Mouse (Mus musculus) embryonic facial prominence, embryonic 15.5 days (tissue): Measurements from ENCODE around the gene Alg9. TPM values are rescaled to one million over a fixed set of nuclear protein-coding genes. Genes with fewer than 3 reads are reported as not detected.

Experiments used
- ATAC-seq: fragments of 200-750 bp; cut with Nextera tagmentation; 2 replicates; pipeline ENCODE4 v1.8.0; 2017; ENCODE audit warnings: low read depth, moderate TSS enrichment; ENCODE audit not compliant: insufficient number of reproducible peaks, low FRiP score, low TSS enrichment
- H3K27ac ChIP-seq: fragments of 300-500 bp; sonication (generic); replicated peaks from 2 replicates; pipeline ENCODE4 v1.5.1; 2015; ENCODE audit warnings: mild to moderate bottlenecking, inconsistent platforms
- H3K27me3 ChIP-seq: fragments of 300-500 bp; sonication (generic); 2 replicates; pipeline ENCODE4 v1.6.1; 2015; ENCODE audit warnings: inconsistent platforms
- H3K36me3 ChIP-seq: fragments of 300-500 bp; sonication (generic); 2 replicates; pipeline ENCODE4 v1.6.1; 2015; ENCODE audit warnings: mild to moderate bottlenecking, inconsistent platforms
- H3K4me1 ChIP-seq: fragments of 300-500 bp; sonication (generic); 2 replicates; pipeline ENCODE4 v1.6.1; 2015; ENCODE audit warnings: inconsistent platforms
- H3K4me2 ChIP-seq: fragments of 300-500 bp; sonication (generic); replicated peaks from 2 replicates; pipeline ENCODE4 v1.6.1; 2015; ENCODE audit warnings: mild to moderate bottlenecking, inconsistent platforms
- H3K4me3 ChIP-seq: fragments of 300-500 bp; sonication (generic); replicated peaks from 2 replicates; pipeline ENCODE4 v1.5.1; 2015; ENCODE audit warnings: mild to moderate bottlenecking, inconsistent platforms
- H3K9ac ChIP-seq: fragments of 300-500 bp; sonication (generic); 2 replicates; pipeline ENCODE4 v1.6.1; 2015; ENCODE audit warnings: inconsistent platforms
- H3K9me3 ChIP-seq: fragments of 300-500 bp; sonication (generic); replicated peaks from 2 replicates; pipeline ENCODE4 v1.6.1; 2016; ENCODE audit warnings: inconsistent platforms
- WGBS: fragments of 180-500 bp; shearing (Covaris S2); methylation state at CpG from one replicate; pipeline ENCODE4 v1.1.7; 2015; 5-methylcytosine and 5-hydroxymethylcytosine counted together
- polyA plus RNA-seq: library from polyadenylated mRNA; unstranded; fragments of >200 nt; fragmentation: Nextera tagmentation; extraction: Ambion mirVana; gene quantifications from 2 replicates; pipeline ENCODE4 v1.2.1, GENCODE M21; 2015

The Alg9 gene
- 33.9 and 35.2 TPM in 2 replicates for polyA plus RNA-seq

DNA sequence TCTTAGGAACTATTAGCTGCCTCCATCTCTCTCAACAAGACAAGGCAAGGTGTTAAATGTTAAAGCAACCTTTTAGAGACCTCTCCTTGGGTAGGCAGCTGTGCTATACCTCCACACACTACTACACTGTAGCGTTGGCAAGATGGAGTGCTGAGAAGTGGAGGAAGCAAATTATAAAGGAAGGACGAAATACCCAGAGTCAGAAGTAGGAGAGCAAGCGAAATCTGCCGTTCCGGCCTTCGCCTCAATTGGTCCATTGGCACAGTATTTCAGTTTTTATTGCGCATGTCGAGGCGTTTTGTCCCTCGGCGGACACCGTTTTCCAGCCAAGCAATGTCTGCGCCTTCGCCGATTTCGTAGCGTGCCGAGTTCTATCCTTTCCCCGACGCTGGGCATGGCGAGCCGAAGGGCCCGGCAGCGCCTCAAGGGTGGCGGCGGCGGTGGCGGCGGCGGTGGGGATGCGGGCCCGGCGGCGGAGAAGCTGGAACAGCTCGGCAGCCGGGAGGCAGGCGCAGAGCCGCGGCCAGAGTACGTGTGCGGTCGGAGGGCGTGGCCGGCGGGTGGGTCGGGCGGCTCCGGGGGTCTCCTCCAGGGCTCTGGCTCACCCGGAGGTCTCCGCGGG lies at the start of gene Alg9, which contains the start of gene 1110032A03Rik:
Alg9 (plus strand) TSS at position 29 of the 622 bp plus-strand sequence.
1110032A03Rik (minus strand) TSS at position 530 of the 622 bp plus-strand sequence.
- Histone ChIP-seq H3K27ac (peak within 1 kb of the TSS; percentile 87), H3K4me1 (peaks cover 18% of the 10 kb centered on the region), H3K4me3 (peak within 1 kb of the TSS; percentile 73), H3K4me2 (peak within 1 kb of the TSS; percentile 71), H3K9me3 (no peaks in the 10 kb centered on the region), H3K9ac (peak within 1 kb of the TSS; percentile 69), H3K27me3 (no peaks in the 10 kb centered on the region), H3K36me3 (peaks cover 18% of the 10 kb centered on the region)
- 0% methylated on average over 48 of the region's 51 CpGs for WGBS
- ATAC-seq, result peak; percentile 79

DNA sequence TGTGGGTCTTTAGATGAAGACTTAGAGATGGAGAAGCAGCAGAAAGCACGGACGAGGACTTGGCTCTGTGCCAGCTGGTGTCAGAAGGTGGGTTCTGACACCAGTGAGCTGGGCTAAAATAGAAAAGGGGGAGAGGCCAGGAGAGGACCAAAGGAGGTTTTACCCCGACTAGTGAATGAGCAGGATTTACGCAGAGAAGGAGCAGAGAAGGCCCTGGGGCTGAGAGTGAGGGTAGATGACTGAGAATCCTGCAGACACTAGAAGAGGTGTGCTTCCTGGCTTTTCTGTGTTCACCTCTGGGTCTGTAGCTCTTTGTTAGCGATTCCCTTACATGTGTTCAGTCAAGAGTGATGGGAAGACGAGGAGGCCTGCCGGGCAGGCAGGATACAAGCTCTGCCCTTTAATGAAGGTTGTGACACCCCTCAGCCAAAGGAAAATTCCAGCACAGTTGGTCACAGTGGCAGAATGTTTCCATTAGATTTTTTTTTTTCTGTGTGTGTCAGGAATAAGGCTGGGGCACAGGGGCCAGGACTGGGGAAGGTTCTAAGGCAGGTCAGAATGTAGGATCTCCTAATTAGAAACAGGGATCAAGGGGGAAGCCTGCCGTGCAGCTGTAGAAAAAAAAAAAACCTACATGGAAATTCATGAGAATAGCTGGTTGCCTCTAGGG lies 48.8 kb upstream of the Alg9 start:
- no peaks in the 10 kb centered on the region for H3K9me3 ChIP-seq
- H3K27me3 ChIP-seq, result no peaks in the 10 kb centered on the region
- 21% methylated on average over 8 of the region's 8 CpGs for WGBS
- H3K4me2 ChIP-seq, result peak overlapping the region; percentile 82
- no peak overlapping the region for H3K9ac ChIP-seq
- H3K4me3 ChIP-seq, result peak overlapping the region; percentile 64
- peak overlapping the region; percentile 74 for H3K27ac ChIP-seq
- peaks cover 60% of the 10 kb centered on the region for H3K4me1 ChIP-seq
- no peaks in the 10 kb centered on the region for H3K36me3 ChIP-seq
- no peak for ATAC-seq

DNA sequence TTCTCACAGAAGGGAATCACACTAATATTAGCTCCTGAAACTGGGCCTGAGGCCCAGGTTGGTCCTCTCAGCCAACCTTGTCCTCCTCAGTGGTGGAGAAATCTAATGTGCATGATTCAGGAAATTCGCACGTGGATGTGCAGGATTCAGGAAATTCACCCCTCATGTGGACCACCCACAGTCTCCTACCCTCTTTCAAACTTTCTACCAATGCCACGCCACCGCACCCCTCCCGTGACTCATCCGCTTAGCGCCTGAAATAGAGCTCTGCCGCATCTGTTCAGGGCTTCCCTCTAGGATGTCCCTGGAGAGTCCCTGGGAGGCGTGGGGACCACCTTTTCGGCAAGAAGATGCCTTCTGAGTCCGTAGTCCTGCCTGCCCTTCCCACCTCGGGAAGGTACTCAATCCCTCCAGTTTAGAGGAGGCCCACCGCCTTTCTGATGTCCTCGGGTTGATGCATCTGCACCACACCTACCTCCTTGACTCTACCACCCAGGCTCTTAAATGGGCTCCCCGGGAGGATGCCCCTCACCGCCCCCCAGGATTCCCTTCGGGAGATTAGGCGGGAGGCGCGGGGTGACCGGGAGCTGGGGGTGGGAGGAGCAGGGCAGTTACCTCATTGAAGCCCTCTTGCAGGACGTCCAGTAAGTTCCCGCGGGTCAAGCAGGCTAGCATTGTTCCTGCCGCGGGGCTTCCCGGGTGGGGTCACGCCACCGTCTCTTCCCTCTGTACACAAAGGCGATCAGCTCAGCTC lies 47.5 kb upstream of the Alg9 start:
- Histone ChIP-seq H3K36me3 (no peaks in the 10 kb centered on the region), H3K4me1 (peaks cover 53% of the 10 kb centered on the region), H3K9me3 (no peaks in the 10 kb centered on the region), H3K27me3 (no peaks in the 10 kb centered on the region), H3K4me2 (peak overlapping the region; percentile 82), H3K4me3 (peak overlapping the region; percentile 64), H3K27ac (peak overlapping the region; percentile 86), H3K9ac (peak overlapping the region; percentile 53)
- WGBS, result 2% methylated on average over 30 of the region's 30 CpGs
- peak; percentile 48; the same call in 1 of the 2 replicates for ATAC-seq

DNA sequence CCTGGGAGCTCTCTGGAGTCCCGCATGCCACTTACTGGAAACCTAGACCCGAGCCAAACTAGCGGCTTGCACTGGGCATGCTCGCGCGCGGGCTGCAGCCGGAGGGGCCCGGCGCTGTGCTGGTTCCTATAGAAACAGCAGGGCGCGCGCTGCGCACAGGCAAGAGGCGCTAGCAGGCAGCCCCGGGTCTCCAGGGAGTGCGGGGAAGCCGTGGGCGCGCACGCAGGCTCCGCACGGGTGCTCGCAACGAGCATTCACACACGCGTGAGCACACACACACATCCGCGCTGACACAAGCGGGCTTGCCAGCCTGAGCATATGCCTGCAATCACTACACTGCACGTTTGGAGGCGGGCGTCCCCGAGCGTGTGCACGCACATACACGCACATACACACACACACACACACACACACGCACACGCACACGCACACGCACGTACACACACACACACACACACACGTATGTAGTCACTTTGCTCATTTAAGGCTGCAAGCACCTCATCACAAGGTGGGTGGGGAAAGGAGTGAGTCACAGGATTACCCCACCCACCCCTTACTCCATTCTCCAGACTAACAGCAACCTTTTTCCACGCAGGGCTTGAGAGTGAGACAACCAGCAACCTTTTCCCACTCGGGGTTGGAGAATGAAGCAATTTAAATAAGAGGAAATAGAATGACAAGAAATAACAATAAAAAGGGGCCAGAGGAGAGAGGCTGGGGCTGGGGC lies 46.7 kb upstream of the Alg9 start:
- no peaks in the 10 kb centered on the region for H3K27me3 ChIP-seq

DNA sequence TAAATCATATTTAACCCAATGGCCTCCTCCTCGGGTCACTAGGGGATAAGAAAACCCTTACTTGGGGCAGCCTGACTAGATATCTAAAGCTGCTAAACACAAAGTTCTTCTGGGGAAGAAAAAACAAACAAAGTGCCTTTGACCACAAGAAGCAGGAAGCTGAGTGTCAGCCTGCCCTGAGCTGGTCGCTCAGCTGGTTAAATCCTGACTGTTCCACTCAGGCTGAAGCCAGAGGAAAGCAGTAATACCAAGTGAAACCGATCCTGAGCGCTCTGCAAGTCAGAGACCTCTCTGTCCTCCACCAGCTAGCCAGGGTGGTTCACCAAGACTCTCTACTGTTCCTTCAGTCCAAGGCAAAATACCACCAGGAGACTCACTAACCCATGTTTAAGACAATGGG lies 45.2 kb upstream of the Alg9 start:
- H3K9me3 ChIP-seq, result no peaks in the 10 kb centered on the region
- peaks cover 33% of the 10 kb centered on the region for H3K4me1 ChIP-seq
- WGBS, result 28% methylated on average over 4 of the region's 4 CpGs
- no peak for ATAC-seq
- no peak overlapping the region for H3K4me2 ChIP-seq
- H3K27me3 ChIP-seq, result no peaks in the 10 kb centered on the region
- no peak overlapping the region for H3K27ac ChIP-seq
- H3K9ac ChIP-seq, result no peak overlapping the region
- H3K36me3 ChIP-seq, result no peaks in the 10 kb centered on the region
- no peak overlapping the region for H3K4me3 ChIP-seq

More for the DNA sequence above, 46.7 kb upstream of the Alg9 start:
- WGBS, result 0% methylated on average over 45 of the region's 45 CpGs
- H3K36me3 ChIP-seq, result no peaks in the 10 kb centered on the region
- H3K4me3 ChIP-seq, result peak overlapping the region; percentile 64
- peak overlapping the region; percentile 82 for H3K4me2 ChIP-seq
- H3K27ac ChIP-seq, result peak overlapping the region; percentile 86
- H3K9me3 ChIP-seq, result no peaks in the 10 kb centered on the region
- peaks cover 46% of the 10 kb centered on the region for H3K4me1 ChIP-seq
- peak overlapping the region; percentile 53 for H3K9ac ChIP-seq
- peak; percentile 90 for ATAC-seq

DNA sequence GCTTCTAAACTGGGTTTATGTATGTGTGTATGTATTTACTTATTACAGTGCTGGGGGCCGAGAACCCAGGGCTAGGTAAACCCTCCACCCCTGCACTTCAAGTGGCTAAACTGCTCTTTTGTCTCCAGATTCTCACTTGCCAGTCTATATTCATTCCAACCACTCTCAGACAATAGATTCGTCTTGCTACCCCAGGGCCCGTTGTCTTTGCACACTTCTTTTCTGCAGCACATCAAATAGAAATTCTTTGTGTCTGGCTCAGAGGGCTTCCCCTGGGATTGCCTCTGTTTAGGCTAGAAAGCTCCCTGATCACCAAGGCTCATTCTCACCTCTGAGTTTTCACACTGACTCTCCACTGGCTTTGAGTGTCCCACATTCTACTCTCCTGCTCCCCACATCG lies 42.3 kb upstream of the Alg9 start:
- H3K9me3 ChIP-seq, result no peaks in the 10 kb centered on the region
- ATAC-seq, result no peak
- WGBS, result 32% methylated on average over 4 of the region's 4 CpGs

DNA sequence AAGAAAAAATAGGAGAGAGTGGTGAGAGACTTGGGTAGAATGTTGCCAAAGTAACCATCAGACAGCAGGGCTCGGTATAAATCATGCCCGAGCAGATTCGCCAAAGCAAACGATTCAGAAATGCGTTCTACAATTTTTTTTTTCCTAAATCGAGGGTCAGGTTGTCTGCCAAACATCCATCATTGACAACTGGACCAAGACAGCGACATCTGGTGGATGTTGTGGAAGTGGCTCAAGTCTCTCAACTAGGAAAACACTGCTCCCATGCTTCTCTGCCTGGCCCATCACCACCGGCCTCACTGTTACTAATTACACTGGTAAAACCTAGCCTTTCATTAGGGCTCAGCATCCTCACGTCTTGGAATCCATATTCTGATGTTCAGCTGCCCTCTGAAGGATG lies 39.8 kb upstream of the Alg9 start:
- Histone ChIP-seq H3K4me2 (0 out of 2 replicates have a peak overlapping the region, but pooled peaks have one; percentile 25), H3K36me3 (no peaks in the 10 kb centered on the region), H3K9me3 (no peaks in the 10 kb centered on the region), H3K27ac (no peak overlapping the region), H3K9ac (no peak overlapping the region), H3K27me3 (no peaks in the 10 kb centered on the region), H3K4me3 (no peak overlapping the region), H3K4me1 (no peaks in the 10 kb centered on the region)
- 2% methylated on average over 9 of the region's 9 CpGs for WGBS
- ATAC-seq, result no peak

More for the DNA sequence above, 42.3 kb upstream of the Alg9 start:
- no peaks in the 10 kb centered on the region for H3K27me3 ChIP-seq
- peaks cover 8% of the 10 kb centered on the region for H3K4me1 ChIP-seq
- H3K4me3 ChIP-seq, result no peak overlapping the region
- H3K36me3 ChIP-seq, result no peaks in the 10 kb centered on the region
- H3K9ac ChIP-seq, result no peak overlapping the region
- no peak overlapping the region for H3K4me2 ChIP-seq
- H3K27ac ChIP-seq, result no peak overlapping the region

DNA sequence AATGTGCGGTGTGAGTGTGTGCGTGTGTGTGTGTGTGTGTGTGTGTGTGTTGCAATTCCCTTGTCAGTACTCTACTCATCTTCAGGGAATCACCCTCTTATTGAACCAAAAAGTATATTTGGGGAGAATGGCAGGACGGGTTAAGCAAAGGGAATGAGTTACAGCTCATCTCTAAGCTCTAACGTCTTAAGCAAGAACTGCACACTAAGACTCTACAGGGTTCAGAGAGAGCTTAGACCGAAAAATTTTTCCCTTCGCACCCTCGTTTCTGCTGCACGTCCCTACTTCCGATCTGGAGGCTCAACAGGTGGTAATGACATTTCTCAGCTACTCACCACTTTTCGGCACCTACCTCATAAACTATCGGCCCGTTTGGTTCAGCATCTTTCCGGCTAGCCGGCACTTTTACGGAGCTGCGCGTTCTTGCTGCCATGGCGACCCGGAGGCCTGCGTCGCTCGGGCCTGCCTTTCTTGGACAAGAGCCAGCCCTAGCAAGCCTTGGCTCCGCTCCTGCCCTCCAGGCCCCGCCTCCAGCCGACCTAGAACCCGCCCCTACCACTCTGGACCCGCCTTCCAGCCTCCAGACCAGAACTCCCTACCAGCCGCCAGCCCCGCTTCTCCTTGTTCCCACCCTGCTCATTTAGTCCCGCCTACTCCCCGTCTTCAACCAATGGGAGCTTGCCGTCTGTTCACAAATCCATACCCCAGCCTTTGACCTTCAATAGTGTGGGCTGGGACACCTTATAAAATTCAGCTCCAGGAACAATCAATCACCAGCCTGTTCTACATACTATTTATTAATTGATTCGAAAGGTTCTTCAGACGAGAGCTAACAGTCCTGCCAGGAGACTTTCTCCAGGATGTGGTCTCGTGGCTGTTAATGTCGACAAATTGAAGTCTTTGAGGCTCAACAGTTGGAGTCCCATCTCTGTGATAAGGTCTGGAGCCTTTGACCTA lies 35.6 kb upstream of the Alg9 start, which contains the start of gene Dixdc1:
Dixdc1 (minus strand) TSS at position 604 of the 957 bp plus-strand sequence.
- H3K27me3 ChIP-seq, result no peaks in the 10 kb centered on the region
- no peaks in the 10 kb centered on the region for H3K36me3 ChIP-seq
- H3K4me2 ChIP-seq, result peak within 1 kb of the TSS; percentile 58
- 14% methylated on average over 35 of the region's 36 CpGs for WGBS
- peak within 1 kb of the TSS; percentile 34 for H3K4me3 ChIP-seq
- no peaks in the 10 kb centered on the region for H3K9me3 ChIP-seq
- H3K4me1 ChIP-seq, result no peaks in the 10 kb centered on the region
- no peak within 1 kb of the TSS for H3K27ac ChIP-seq
- ATAC-seq, result peak; percentile 93
- no peak within 1 kb of the TSS for H3K9ac ChIP-seq

DNA sequence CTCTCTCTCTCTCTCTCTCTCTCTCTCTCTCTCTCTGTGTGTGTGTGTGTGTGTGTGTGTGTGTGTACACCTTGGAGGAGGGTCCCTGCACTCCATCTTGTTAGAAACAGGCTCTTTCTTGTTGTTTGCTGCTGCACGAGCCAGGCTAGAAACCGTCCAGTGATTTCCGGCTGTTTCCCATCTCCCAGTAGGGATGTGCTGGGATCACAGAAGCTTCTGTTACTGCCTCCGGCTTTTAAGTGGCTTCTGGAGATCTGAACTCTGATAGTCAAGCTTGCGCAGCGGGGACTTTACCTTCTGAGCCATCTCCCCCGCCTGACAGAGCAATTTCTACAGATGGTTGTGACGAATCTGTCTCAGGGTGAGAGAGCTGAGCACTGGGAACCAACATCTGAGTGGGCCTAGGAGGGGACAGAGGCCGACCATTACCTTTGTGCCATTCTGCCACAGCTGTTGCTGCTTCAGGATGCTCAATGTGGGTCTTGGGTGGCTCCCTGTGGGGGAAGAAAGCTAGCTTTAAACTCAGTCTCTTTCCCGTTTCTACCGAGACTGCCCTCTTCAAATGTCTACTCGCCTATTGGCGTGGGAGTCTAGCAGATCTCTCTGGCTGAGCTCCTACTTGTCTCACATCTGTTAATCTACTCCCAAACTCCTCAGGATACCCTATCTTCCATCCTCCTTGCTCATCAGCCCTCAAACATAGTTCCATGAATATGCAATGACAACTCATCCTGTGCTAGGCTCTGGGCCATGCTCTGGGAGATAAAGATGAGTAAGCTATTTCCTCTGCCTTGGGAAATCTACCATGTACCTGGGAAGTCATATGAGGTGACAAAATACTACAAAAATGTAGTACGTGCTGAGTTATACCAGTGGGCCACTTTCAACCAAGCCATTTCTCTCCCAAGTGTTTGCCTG lies 33.7 kb upstream of the Alg9 start:
- no peak overlapping the region for H3K4me3 ChIP-seq
- H3K4me1 ChIP-seq, result peaks cover 1% of the 10 kb centered on the region; the same call in 1 of the 2 replicates
- H3K27ac ChIP-seq, result no peak overlapping the region
- ATAC-seq, result no peak
- H3K9ac ChIP-seq, result no peak overlapping the region
- no peaks in the 10 kb centered on the region for H3K27me3 ChIP-seq
- H3K4me2 ChIP-seq, result no peak overlapping the region
- 75% methylated on average over 14 of the region's 14 CpGs for WGBS
- H3K9me3 ChIP-seq, result no peaks in the 10 kb centered on the region
- H3K36me3 ChIP-seq, result no peaks in the 10 kb centered on the region
